Mouse (Mus musculus) C2C12 (cell line): ENCODE measurements around the gene Tlk1. TPM values are rescaled to one million over a fixed set of nuclear protein-coding genes. Genes with fewer than 3 reads are reported as not detected.

ENCODE experiments used
- H3K27me3 ChIP-seq: one replicate; pipeline ENCODE4 v1.6.1; 2011; ENCODE audit not compliant: control insufficient read depth, insufficient read depth, insufficient read length
- H3K36me3 ChIP-seq: one replicate; pipeline ENCODE4 v1.6.1; 2011; ENCODE audit not compliant: control insufficient read depth, insufficient read depth
- H3K4me3 ChIP-seq: one replicate; pipeline ENCODE4 v1.5.1; 2011; ENCODE audit warnings: mild to moderate bottlenecking, control low read depth; ENCODE audit not compliant: poor library complexity, insufficient read depth, severe bottlenecking
- H3K79me2 ChIP-seq: one replicate; pipeline ENCODE4 v1.6.1; 2011; ENCODE audit not compliant: control insufficient read depth, insufficient read depth
- H3K79me3 ChIP-seq: one replicate; pipeline ENCODE4 v1.6.1; 2011; ENCODE audit warnings: low read depth, control low read depth
- H3ac ChIP-seq: one replicate; pipeline ENCODE3; 2011; ENCODE audit warnings: low read depth; ENCODE audit not compliant: control insufficient read depth, insufficient read length
- CEBPB ChIP-seq: IDR thresholded peaks from one replicate; pipeline ENCODE4 v1.6.1; 2011; ENCODE audit warnings: low read depth, mild to moderate bottlenecking, control low read depth, moderate library complexity
- CTCF ChIP-seq: IDR thresholded peaks from one replicate; pipeline ENCODE4 v1.5.1; 2011; ENCODE audit not compliant: control insufficient read depth, insufficient read depth, insufficient read length
- FOSL1 ChIP-seq: IDR thresholded peaks from one replicate; pipeline ENCODE4 v1.8.0; 2011; ENCODE audit warnings: mild to moderate bottlenecking, low read length; ENCODE audit not compliant: poor library complexity, insufficient read depth, severe bottlenecking
- MAX ChIP-seq: IDR thresholded peaks from one replicate; pipeline ENCODE4 v1.6.1; 2011; ENCODE audit warnings: mild to moderate bottlenecking, control low read depth
- MYOD1 ChIP-seq: IDR thresholded peaks from one replicate; pipeline ENCODE4 v1.6.1; 2011; ENCODE audit warnings: low read depth; ENCODE audit not compliant: control insufficient read depth, insufficient read length
- MYOG ChIP-seq: IDR thresholded peaks from one replicate; pipeline ENCODE4 v1.6.1; 2011; ENCODE audit not compliant: control insufficient read depth, insufficient read length; ENCODE audit errors: extremely low read depth
- USF1 ChIP-seq: IDR thresholded peaks from one replicate; pipeline ENCODE4 v1.6.1; 2011; ENCODE audit warnings: low read depth, mild to moderate bottlenecking, control low read depth, moderate library complexity
- polyA plus RNA-seq: library from polyadenylated mRNA; unstranded; fragments of >200 nt; fragmentation: generic; extraction: Trizol; gene quantifications from one replicate; pipeline ENCODE4 v1.2.1, GENCODE M21; 2012; ENCODE audit warnings: missing spikeins

Tlk1 gene
- polyA plus RNA-seq, 1 experiment = 8.1 TPM

- Histone ChIP-seq H3K36me3 (no peaks in the 10 kb centered on the region), H3K79me2 (no peaks in the 10 kb centered on the region), H3K79me3 (no peaks in the 10 kb centered on the region), H3K27me3 (peaks cover 6% of the 10 kb centered on the region), H3ac (no peak overlapping the region), H3K4me3 (no peak overlapping the region)
- TF ChIP-seq CEBPB (no peak), MAX (no peak), MYOD1 (no peak), MYOG (no peak), CTCF (no peak), FOSL1 (no peak), USF1 (no peak)
Measured at GRCm38 (mm10) chr2:70867231-70867630, 41.7 kb upstream of the Tlk1 start.

- TF ChIP-seq CTCF = no peak
- TF ChIP-seq USF1 = no peak
- no peak for TF ChIP-seq MAX
- no peak for TF ChIP-seq CEBPB
- TF ChIP-seq MYOG = no peak
Measured at GRCm38 (mm10) chr2:70862881-70863280, 37.4 kb upstream of the Tlk1 start.

GRCm38 (mm10) chr2:70859740-70860139, 34.2 kb upstream of the Tlk1 start:
- Histone ChIP-seq H3ac (no peak overlapping the region), H3K79me2 (no peaks in the 10 kb centered on the region), H3K4me3 (no peak overlapping the region), H3K79me3 (no peaks in the 10 kb centered on the region), H3K36me3 (no peaks in the 10 kb centered on the region), H3K27me3 (peaks cover 4% of the 10 kb centered on the region)
- TF ChIP-seq MYOG (no peak), MAX (no peak), CTCF (no peak)

More at GRCm38 (mm10) chr2:70862881-70863280, 37.4 kb upstream of the Tlk1 start:
- H3K79me2 ChIP-seq = no peaks in the 10 kb centered on the region
- no peaks in the 10 kb centered on the region for H3K36me3 ChIP-seq
- no peaks in the 10 kb centered on the region for H3K79me3 ChIP-seq
- H3K27me3 ChIP-seq = no peaks in the 10 kb centered on the region
- no peak overlapping the region for H3K4me3 ChIP-seq
- H3ac ChIP-seq = no peak overlapping the region

GRCm38 (mm10) chr2:70856971-70857370, 31.4 kb upstream of the Tlk1 start:
- TF ChIP-seq FOSL1 (no peak), MAX (no peak), MYOD1 (no peak), CEBPB (no peak), MYOG (no peak), USF1 (no peak), CTCF (no peak)
- Histone ChIP-seq H3ac (no peak overlapping the region), H3K36me3 (no peaks in the 10 kb centered on the region), H3K4me3 (no peak overlapping the region), H3K79me3 (no peaks in the 10 kb centered on the region), H3K27me3 (peaks cover 4% of the 10 kb centered on the region), H3K79me2 (no peaks in the 10 kb centered on the region)

GRCm38 (mm10) chr2:70854231-70854888, 28.8 kb upstream of the Tlk1 start:
- Histone ChIP-seq H3K36me3 (no peaks in the 10 kb centered on the region), H3K4me3 (no peak overlapping the region), H3K27me3 (peaks cover 4% of the 10 kb centered on the region), H3ac (no peak overlapping the region), H3K79me3 (no peaks in the 10 kb centered on the region), H3K79me2 (no peaks in the 10 kb centered on the region)
- no peak for TF ChIP-seq CTCF
- no peak for TF ChIP-seq MYOD1
- TF ChIP-seq USF1 = no peak
- TF ChIP-seq MYOG = no peak
- no peak for TF ChIP-seq FOSL1
- TF ChIP-seq CEBPB = no peak
- no peak for TF ChIP-seq MAX

- Histone ChIP-seq H3K79me2 (no peaks in the 10 kb centered on the region), H3K36me3 (no peaks in the 10 kb centered on the region), H3K4me3 (no peak overlapping the region), H3K27me3 (peaks cover 4% of the 10 kb centered on the region), H3K79me3 (no peaks in the 10 kb centered on the region), H3ac (no peak overlapping the region)
- no peak for TF ChIP-seq FOSL1
- TF ChIP-seq CEBPB = no peak
- TF ChIP-seq USF1 = no peak
- no peak for TF ChIP-seq MAX
- TF ChIP-seq MYOG = no peak
- TF ChIP-seq MYOD1 = no peak
- no peak for TF ChIP-seq CTCF
Measured at GRCm38 (mm10) chr2:70853329-70853728, 27.8 kb upstream of the Tlk1 start.
